Mouse (Mus musculus): Measurements from ENCODE around the gene Nfatc2. TPM values are rescaled to one million over a fixed set of nuclear protein-coding genes. Genes with fewer than 3 reads are reported as not detected.

Gene Nfatc2
- total RNA-seq, 1 experiment from 2014 or later, result 1.3 TPM

DNA sequence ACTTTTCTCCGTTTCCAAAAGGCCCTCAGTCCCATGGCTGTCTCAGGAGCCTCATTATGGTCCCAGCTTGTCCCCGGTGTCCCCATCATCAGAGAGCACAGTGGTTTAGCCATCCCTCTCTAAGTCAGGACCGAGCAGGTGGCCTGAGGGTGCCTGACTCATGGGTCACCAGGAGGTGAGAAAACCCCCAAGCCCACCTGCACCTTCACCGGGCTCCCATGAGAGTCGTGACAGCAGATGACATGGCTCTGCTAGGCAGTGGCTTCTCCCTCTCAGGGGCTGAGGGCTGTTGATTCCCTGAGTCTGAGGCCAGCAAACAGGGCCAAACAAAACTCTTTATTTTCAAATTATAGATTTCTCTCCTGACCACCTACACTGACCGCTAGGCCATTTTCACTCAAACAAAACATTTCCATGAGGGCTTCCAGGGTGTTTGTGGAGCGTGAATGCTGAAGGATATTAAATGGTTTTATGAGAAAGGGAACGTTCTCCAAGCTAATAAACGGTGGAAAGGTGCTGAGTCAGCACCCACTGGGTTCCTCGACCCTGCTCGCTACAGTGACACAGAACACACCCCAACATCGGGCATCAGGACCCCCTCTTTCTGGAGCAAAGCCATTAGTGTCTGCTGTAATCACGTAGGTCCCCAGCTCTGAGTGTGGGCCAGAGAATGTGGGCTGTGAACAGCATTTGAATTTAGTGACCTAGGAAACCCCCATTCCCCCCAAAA, 92.8 kb downstream of the Nfatc2 start:
- ATAC-seq (replicated peaks; ENCODE audit: low read depth, poor library complexity, severe bottlenecking), result no peak

DNA sequence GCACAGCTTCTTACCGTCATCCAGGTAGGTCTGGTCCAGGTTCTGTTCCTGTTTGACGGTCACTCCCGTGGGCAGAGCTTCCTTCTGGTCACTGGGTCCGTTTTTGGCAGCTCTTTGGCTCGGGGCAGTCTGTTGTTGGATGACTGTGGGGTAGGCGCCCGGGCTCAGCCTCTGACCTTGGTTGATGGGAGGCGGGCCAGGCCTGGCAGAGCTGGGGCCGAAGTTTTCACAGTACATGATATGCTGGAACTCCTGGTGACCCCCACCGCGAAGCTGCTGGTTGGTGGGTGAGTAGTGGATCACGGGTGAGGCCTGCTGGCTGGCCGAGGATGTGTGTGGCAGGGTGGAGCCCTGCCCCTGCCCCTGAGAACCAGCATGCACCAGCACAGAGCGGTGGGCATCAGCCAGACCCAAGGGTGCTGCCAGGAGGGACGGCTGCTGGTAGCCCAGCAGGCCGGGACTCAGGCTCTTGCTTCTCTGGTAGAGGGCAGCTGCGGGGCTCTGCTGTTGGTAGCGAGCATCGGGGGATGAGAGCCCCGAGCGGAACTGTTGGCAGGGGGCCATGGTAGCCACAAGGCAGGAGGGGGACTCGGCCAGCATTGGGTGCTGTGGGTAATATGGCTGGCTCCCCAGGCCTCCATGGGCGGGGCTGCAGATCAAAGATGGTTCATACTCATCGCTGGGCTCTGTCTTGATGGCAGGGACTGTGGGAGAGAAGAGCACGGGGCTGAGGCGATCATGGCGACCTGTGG, 96.8 kb downstream of the Nfatc2 start:
- ATAC-seq (replicated peaks; ENCODE audit: low read depth, poor library complexity, severe bottlenecking), result peak; percentile 46

DNA sequence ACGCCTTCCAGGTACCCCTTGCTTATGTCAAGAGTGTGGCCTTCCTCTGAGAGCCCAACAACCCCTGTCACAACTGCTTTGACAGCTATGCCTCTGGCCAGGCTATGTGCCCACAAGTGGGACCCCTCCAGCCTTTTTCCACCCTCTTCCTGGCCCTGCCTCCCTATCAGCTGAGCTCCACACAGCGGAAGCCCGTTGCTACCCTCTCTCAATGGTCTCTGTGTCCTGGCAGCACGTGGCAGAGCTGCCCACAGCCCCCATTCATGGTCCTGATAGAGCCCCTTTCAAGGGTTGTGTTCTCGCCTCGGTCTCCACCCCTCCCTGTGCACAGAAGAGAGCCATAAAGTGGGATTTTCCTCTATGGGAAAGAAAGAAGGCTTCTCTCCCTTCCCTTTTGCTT, 97.7 kb downstream of the Nfatc2 start:
- ATAC-seq (replicated peaks; ENCODE audit: low read depth, poor library complexity, severe bottlenecking), result no peak

DNA sequence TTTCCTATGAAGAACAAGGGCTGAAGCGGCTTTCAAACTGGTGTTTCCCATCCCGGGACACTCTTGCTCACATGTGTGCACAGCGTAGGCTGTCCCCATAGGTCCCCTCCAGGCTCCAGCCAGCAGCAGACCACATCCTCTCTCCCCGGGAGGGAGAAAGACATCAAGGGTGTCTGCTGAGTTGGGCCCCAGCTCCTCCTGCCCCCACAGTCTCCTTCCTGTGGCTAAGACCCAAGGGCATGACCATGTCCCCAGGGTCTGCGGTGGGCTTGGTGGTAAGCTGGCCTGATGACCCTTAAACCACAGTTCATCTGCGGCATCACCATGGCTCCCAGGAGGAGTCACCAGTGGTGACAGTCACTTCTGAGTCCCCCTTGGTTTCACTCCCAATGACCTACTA, 100.7 kb downstream of the Nfatc2 start:
- ATAC-seq (replicated peaks; ENCODE audit: low read depth, poor library complexity, severe bottlenecking), result peak; percentile 61

DNA sequence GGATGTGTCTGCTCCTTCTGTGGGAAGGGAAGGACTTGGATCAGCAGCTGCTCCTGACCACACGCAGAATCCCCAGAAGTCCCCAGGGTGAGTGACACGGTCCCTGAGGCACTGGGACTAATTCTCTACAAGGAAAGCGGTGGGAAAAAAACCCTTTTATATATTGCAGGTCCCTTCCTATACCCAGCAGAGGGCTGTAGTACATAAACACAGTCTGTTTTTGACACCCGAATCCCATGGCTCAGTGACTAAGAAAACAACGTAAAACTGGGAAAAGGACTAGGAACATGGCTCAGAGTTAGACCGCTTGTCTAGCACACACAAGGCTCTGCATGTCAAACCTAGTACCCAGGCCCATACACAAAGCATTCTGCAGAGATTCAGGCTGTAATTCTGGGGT, 101.2 kb downstream of the Nfatc2 start:
- ATAC-seq (replicated peaks; ENCODE audit: low read depth, poor library complexity, severe bottlenecking), result no peak

DNA sequence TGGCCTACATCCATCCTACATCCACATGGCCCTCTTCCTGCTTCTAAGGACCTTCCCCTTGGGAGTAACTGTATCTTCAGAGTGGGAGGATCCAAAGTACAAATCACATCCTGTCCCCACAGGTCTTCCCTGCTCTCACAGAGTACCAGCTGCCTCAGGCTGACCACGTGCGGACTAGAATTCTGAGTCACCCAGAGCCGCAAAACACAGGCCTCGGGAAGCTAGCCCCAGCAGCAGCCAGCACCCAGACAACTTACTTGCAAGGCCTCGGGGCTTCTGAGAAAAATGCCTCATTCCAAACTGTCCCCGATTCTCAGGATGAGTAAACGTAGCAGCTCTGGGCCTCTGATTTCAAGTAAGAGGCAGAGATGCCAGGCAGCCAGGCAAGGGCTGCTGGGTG, 109.7 kb downstream of the Nfatc2 start:
- no peak for ATAC-seq (replicated peaks; ENCODE audit: low read depth, poor library complexity, severe bottlenecking)

DNA sequence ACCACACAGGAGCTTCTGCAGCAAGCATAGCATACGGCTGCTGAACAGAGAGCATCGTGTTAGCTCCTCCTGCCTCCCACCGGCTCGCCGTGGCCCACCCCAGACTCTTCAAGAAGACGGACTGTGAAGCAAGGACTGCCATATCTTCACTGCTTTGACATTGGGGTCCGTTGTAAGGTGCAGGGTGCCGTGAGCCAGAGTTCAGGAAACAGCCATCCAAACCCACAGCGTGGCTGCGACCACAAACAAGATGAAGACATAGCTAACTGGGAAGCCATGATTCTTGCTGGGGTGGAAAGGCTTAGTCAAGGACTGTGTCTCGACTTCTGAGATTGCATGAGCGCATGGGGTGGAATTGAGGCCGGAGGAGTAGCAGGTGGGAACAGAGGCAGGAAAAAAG, 111.5 kb downstream of the Nfatc2 start:
- ATAC-seq (replicated peaks; ENCODE audit: low read depth, poor library complexity, severe bottlenecking), result peak; percentile 41; the same call in 1 of the 2 replicates

- no peak for ATAC-seq (replicated peaks; ENCODE audit: low read depth, poor library complexity, severe bottlenecking)
These were observed 113.1 kb downstream of the Nfatc2 start for GRCm38 (mm10) chr2:168488158-168488925.

DNA sequence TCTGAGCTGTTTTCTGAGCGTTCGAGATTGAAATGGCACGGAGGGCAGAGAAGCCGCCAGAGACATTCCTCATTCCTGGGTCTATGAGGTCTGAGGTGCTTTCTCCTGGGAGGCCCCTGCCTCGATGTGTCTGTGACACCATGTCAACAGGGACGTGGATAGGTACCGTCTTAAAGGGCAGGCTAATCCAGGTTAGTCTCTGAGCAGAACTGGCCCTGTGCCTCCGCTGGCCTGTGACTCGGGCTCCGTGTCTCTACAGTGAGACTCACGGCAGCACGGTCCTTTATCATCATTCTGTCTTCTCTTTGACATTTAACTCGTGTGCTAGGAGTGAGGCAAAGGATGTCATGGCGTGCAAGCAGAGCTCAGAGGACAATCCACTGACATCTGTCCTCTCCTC, 120.3 kb downstream of the Nfatc2 start:
- no peak for ATAC-seq (replicated peaks; ENCODE audit: low read depth, poor library complexity, severe bottlenecking)

DNA sequence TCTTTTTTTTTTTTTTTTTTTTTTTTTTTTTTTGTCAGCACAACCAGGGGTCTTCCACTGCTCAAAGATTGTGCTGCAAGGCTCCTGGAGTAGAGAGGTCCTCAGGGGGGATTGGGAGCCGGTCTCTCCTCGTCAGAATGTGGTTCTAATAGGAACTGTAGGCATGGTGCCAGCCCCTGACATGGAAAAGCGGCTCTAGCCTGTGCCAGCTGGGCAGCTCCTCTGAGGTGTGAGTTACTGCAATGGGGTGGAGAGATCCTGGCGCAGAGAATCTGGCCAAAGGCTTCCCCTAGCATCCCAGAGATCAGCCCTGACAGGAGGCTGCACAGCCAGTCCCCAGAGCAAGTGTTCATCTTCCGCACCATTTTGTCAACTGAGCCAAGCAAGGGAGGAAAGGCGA, 120.8 kb downstream of the Nfatc2 start:
- ATAC-seq (replicated peaks; ENCODE audit: low read depth, poor library complexity, severe bottlenecking), result no peak

DNA sequence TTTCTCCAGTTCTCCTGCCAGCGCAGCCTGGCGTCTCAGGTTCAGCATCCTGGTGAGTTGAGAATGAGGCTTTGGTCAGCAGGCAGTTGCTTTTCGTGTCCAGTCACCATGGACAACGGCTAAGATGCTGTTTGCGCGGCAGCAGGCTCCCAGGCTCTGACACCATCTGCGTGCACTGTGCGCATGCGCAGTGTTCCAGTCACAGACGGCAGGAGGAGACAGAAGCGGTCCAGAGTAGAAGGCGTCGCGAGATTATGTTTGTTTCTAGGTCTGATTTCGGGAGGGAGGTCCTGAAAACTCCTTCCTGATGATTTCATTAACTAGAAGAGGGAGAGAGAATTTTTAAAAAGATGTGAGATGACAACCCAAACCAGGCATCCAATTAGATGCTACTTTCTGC, 121.5 kb downstream of the Nfatc2 start:
- ATAC-seq (replicated peaks; ENCODE audit: low read depth, poor library complexity, severe bottlenecking), result no peak

GRCm38 (mm10) chr2:168478431-168478830, 123.0 kb downstream of the Nfatc2 start:
- ATAC-seq (replicated peaks; ENCODE audit: low read depth, poor library complexity, severe bottlenecking), result peak; percentile 42

DNA sequence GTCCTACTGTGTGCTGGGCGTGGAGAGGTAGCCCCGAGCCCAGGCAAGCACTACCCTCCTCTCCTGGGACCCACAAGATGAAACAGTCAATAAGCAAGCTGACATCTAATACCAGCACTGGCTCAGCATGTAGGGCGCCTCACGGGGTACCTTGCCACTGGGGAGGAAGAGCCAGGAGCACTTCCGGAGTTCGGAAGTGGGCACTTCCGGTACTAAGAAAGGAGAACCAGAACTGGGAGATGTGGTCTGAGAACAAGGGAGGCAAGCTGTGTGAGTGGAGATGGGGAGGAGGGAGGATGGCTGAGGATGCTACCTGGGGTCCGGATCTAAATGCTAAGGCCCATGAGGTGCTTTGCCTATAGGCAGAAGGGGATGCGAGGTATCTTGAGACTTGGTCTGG, 128.0 kb downstream of the Nfatc2 start:
- ATAC-seq (replicated peaks; ENCODE audit: low read depth, poor library complexity, severe bottlenecking), result peak; percentile 11

DNA sequence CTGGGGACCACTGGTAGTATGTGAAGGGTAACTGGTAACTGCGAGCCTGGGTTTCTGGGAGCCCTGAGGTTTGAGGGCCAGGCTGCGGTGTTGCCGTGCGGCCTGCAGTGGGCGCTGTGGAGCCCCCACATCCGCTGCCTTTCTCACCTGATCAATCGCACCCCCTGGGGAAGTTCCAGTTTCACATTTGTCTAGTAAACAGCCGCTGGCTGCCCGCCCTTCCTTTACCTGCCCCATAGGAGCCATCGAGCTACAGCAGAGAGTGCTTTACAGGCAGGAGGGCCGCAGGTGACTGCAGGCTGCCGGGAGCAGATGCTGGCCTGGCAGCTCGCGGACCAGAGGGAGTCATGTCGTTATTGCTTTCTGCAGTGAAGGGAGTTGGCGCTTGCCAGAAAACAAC, 128.6 kb downstream of the Nfatc2 start:
- ATAC-seq (replicated peaks; ENCODE audit: low read depth, poor library complexity, severe bottlenecking), result peak; percentile 78

GRCm38 (mm10) chr2:168469032-168469431, 132.4 kb downstream of the Nfatc2 start:
- ATAC-seq (replicated peaks; ENCODE audit: low read depth, poor library complexity, severe bottlenecking), result peak; percentile 64

GRCm38 (mm10) chr2:168467166-168467565, 134.3 kb downstream of the Nfatc2 start:
- ATAC-seq (replicated peaks; ENCODE audit: low read depth, poor library complexity, severe bottlenecking), result no peak

DNA sequence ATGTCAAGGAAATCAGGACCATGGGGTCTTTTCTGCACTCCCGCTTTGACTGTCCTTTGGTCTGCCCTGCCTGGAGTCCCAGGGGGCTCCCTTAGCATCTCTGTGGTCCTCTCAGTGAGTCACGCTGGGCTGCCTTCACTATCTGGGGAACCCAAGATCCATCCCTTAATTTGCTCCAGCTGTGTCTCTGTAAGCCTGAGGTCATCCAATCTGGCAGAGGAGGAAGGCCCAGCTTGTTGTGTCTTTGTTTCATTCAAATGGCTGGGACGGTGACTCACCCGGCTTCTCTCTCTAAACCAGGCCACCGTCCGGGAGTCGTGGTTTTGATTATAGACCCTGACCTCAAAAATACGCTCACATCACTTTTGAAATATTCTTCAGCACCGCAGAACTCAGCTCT, 135.4 kb downstream of the Nfatc2 start:
- ATAC-seq (replicated peaks; ENCODE audit: low read depth, poor library complexity, severe bottlenecking), result no peak

DNA sequence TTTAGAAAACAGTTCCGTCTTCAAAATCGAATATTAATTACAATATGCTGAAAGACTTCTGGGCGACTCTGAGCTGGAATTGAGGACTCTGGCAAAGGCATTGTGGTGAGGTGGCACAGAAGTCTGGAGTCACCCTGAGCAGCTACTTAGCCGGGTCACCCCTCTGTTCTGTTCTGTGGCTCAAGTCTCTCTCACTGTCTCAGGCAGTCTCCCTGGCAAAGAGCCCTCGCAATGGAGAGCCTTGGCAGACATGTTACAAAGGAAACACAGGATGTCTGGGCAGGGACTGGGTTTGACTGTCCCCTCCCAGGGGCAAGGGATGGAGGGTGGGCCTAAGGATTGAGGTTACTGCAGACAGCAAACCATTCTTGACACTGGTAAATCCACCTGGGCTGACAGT, 135.8 kb downstream of the Nfatc2 start:
- no peak for ATAC-seq (replicated peaks; ENCODE audit: low read depth, poor library complexity, severe bottlenecking)

DNA sequence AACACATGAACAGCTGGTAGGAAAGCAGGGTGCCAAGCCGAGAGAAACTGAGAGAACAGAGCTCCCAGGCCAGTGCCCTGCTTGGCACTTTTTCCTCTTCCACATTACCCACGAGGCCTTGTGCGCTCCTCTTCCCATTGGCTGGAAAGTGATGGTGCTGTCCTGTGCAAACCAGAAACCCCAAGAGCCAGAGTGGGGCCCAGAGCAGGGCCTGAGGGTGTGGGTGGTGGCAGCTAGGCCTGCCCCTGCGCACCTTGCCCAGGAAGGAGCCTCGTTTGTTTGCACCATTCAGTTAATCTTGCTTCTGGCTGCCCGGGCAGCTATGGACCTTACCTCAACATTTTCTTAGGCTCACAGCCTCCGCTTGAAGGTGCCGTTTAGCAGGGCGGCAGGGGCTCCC, 139.6 kb downstream of the Nfatc2 start:
- no peak for ATAC-seq (replicated peaks; ENCODE audit: low read depth, poor library complexity, severe bottlenecking)

GRCm38 (mm10) chr2:168459627-168460026, 141.8 kb downstream of the Nfatc2 start:
- peak; percentile 51; the same call in 1 of the 2 replicates for ATAC-seq (replicated peaks; ENCODE audit: low read depth, poor library complexity, severe bottlenecking)

DNA sequence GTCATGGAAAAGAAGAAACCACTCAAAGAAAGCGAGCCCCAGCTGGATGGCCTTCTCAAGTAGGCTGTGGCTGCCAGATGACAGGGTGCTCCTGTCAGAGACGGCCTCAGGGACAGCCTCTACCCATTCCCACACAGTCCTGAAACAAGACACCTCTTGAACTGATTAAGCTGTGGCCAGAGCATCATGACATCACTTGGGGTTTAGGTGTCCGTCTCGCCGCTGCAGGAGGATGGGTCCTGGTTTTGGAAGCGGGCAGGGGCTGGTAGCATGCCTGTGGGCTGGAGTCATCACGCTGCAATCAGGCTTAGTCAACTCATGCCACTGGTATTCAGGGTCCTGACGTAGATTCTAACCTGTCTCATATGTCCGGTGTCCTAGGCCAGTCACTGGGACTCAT, 142.9 kb downstream of the Nfatc2 start:
- ATAC-seq (replicated peaks; ENCODE audit: low read depth, poor library complexity, severe bottlenecking), result no peak
